Mouse (Mus musculus): ENCODE results near the gene D130043K22Rik.

GRCm38 (mm10) chr13:24947158-24947557 lies 102.2 kb downstream of the D130043K22Rik start:
- TF ChIP-seq CTCF (IDR thresholded peaks at IDR 0.05; ENCODE audit: extremely low read depth, insufficient read depth, insufficient read length, insufficient replicate concordance) (no peak), POLR2A (IDR thresholded peaks at IDR 0.05; ENCODE audit: low read depth, low read length) (no peak)

Measured in spleen, adult 2 months (tissue).